20 mouse cellular contexts compared by ENCODE assay signal in genomic region chr19:10301866-10302356, GRCm38 (mm10). TPM values are rescaled to one million over a fixed set of nuclear protein-coding genes. Genes with fewer than 3 reads are reported as not detected.
"Had no signal": no experiment of that assay in that cellular context is flagged by ENCODE, and none has a peak within 500 bp of the region (broad histone marks: within the 10 kb centered on the region; RNA-seq: fewer than 3 reads in every experiment).

No protein-coding gene starts in this region.

- H3K9me3 ChIP-seq: limb, embryonic 10.5 days; limb, embryonic 13.5 days; liver, embryonic 12.5 days; liver, embryonic 15.5 days; lung, embryonic 15.5 days; midbrain, embryonic 10.5 days; midbrain, embryonic 13.5 days had no signal

- ATAC-seq: liver, embryonic 12.5 days; midbrain, embryonic 13.5 days; midbrain, embryonic 16.5 days had no signal

- H3K4me2 ChIP-seq: limb, embryonic 13.5 days; liver, embryonic 12.5 days; liver, embryonic 15.5 days; lung, embryonic 15.5 days; midbrain, embryonic 13.5 days had no signal

- DNase-seq: kidney, adult 11 months; kidney, adult 9 months; kidney, postnatal 14 days; kidney, postnatal 4 days; liver; lung, adult 18-20 months; lung, postnatal 10 days; lung, postnatal 36 days; thymus, adult 18-20 months; thymus, postnatal 36 days had no signal

- H3K4me3 ChIP-seq: limb, embryonic 10.5 days; limb, embryonic 13.5 days; liver, embryonic 12.5 days; liver, embryonic 15.5 days; lung, embryonic 15.5 days; megakaryocyte, embryonic 14.5 days; midbrain, embryonic 10.5 days; midbrain, embryonic 13.5 days had no signal

- H3K27ac ChIP-seq: limb, embryonic 10.5 days; limb, embryonic 13.5 days; liver, embryonic 12.5 days; liver, embryonic 15.5 days; lung, embryonic 15.5 days; midbrain, embryonic 10.5 days; midbrain, embryonic 13.5 days had no signal

- H3K9ac ChIP-seq: limb, embryonic 13.5 days; liver, embryonic 12.5 days; liver, embryonic 15.5 days; lung, embryonic 15.5 days; midbrain, embryonic 13.5 days had no signal

- H3K27me3 ChIP-seq: lung, embryonic 15.5 days had no signal

- H3K36me3 ChIP-seq: limb, embryonic 10.5 days; limb, embryonic 13.5 days; liver, embryonic 12.5 days; liver, embryonic 15.5 days; lung, embryonic 15.5 days; midbrain, embryonic 10.5 days; midbrain, embryonic 13.5 days had no signal

RNA-seq across cellular contexts. Expression of gene Dagla, which starts 2.8 kb away (rescaled TPM):
- total RNA-seq: monocyte, adult 5-6 weeks had no signal
